Mouse (Mus musculus): ENCODE data around the gene Myoz1. TPM values are rescaled to one million over a fixed set of nuclear protein-coding genes. Genes with fewer than 3 reads are reported as not detected.

Myoz1 gene
- polyA plus RNA-seq, 1 experiment, result not detected

GRCm38 (mm10) chr14:20694884-20695760 lies 38.8 kb upstream of the Myoz1 start, which contains the start of gene Fut11:
TSS of gene Fut11 (plus strand) at chr14:20694968.
- Histone ChIP-seq H3K36me3 (replicated peaks; ENCODE audit: low read length) (peaks cover 65% of the 10 kb centered on the region), H3K9me3 (no peaks in the 10 kb centered on the region), H3K4me3 (replicated peaks) (peak within 1 kb of the TSS; percentile 96), H3K4me1 (peaks cover 90% of the 10 kb centered on the region), H3K27me3 (replicated peaks) (no peaks in the 10 kb centered on the region)
- no peak for TF ChIP-seq FLI1 (IDR thresholded peaks at IDR 0.05; ENCODE audit: low read length)
- no peak for TF ChIP-seq GATA1 (IDR thresholded peaks at IDR 0.05; ENCODE audit: borderline replicate concordance, low read length)

GRCm38 (mm10) chr14:20694185-20694883 lies 38.0 kb upstream of the Myoz1 start:
- Histone ChIP-seq H3K36me3 (replicated peaks; ENCODE audit: low read length) (peaks cover 67% of the 10 kb centered on the region), H3K4me1 (peaks cover 83% of the 10 kb centered on the region), H3K9me3 (no peaks in the 10 kb centered on the region), H3K4me3 (replicated peaks) (peak overlapping the region; percentile 96), H3K27me3 (replicated peaks) (no peaks in the 10 kb centered on the region)
- TF ChIP-seq FLI1 (IDR thresholded peaks at IDR 0.05; ENCODE audit: low read length) (no peak), GATA1 (IDR thresholded peaks at IDR 0.05; ENCODE audit: borderline replicate concordance, low read length) (no peak)

- peak overlapping the region; percentile 96 for H3K4me3 ChIP-seq (replicated peaks)
- peaks cover 78% of the 10 kb centered on the region for H3K4me1 ChIP-seq
- peaks cover 68% of the 10 kb centered on the region for H3K36me3 ChIP-seq (replicated peaks; ENCODE audit: low read length)
- TF ChIP-seq FLI1 (IDR thresholded peaks at IDR 0.05; ENCODE audit: low read length) (no peak), GATA1 (IDR thresholded peaks at IDR 0.05; ENCODE audit: borderline replicate concordance, low read length) (no peak)
- no peaks in the 10 kb centered on the region for H3K27me3 ChIP-seq (replicated peaks)
- no peaks in the 10 kb centered on the region for H3K9me3 ChIP-seq
These were observed 37.3 kb upstream of the Myoz1 start for GRCm38 (mm10) chr14:20693589-20694101.

- Histone ChIP-seq H3K9me3 (no peaks in the 10 kb centered on the region), H3K4me1 (peaks cover 59% of the 10 kb centered on the region), H3K36me3 (replicated peaks; ENCODE audit: low read length) (peaks cover 77% of the 10 kb centered on the region), H3K27me3 (replicated peaks) (no peaks in the 10 kb centered on the region), H3K4me3 (replicated peaks) (peak overlapping the region; percentile 50)
- no peak for TF ChIP-seq FLI1 (IDR thresholded peaks at IDR 0.05; ENCODE audit: low read length)
- TF ChIP-seq GATA1 (IDR thresholded peaks at IDR 0.05; ENCODE audit: borderline replicate concordance, low read length), result no peak
These were observed 35.4 kb upstream of the Myoz1 start for GRCm38 (mm10) chr14:20691772-20692171.

- no peaks in the 10 kb centered on the region for H3K27me3 ChIP-seq (replicated peaks)
- H3K4me1 ChIP-seq, result peaks cover 38% of the 10 kb centered on the region
- peaks cover 99% of the 10 kb centered on the region for H3K36me3 ChIP-seq (replicated peaks; ENCODE audit: low read length)
- no peak overlapping the region for H3K4me3 ChIP-seq (replicated peaks)
- H3K9me3 ChIP-seq, result no peaks in the 10 kb centered on the region
- TF ChIP-seq GATA1 (IDR thresholded peaks at IDR 0.05; ENCODE audit: borderline replicate concordance, low read length), result no peak
- TF ChIP-seq FLI1 (IDR thresholded peaks at IDR 0.05; ENCODE audit: low read length), result no peak
These were observed 32.7 kb upstream of the Myoz1 start for GRCm38 (mm10) chr14:20689009-20689408.

- peaks cover 28% of the 10 kb centered on the region for H3K4me1 ChIP-seq
- peaks cover 100% of the 10 kb centered on the region for H3K36me3 ChIP-seq (replicated peaks; ENCODE audit: low read length)
- H3K27me3 ChIP-seq (replicated peaks), result no peaks in the 10 kb centered on the region
- no peaks in the 10 kb centered on the region for H3K9me3 ChIP-seq
- H3K4me3 ChIP-seq (replicated peaks), result no peak overlapping the region
- TF ChIP-seq FLI1 (IDR thresholded peaks at IDR 0.05; ENCODE audit: low read length), result no peak
- no peak for TF ChIP-seq GATA1 (IDR thresholded peaks at IDR 0.05; ENCODE audit: borderline replicate concordance, low read length)
These were observed 30.2 kb upstream of the Myoz1 start for GRCm38 (mm10) chr14:20686576-20686975.

GRCm38 (mm10) chr14:20682498-20682897 lies 26.2 kb upstream of the Myoz1 start:
- Histone ChIP-seq H3K36me3 (replicated peaks; ENCODE audit: low read length) (peaks cover 100% of the 10 kb centered on the region), H3K4me1 (peaks cover 38% of the 10 kb centered on the region), H3K4me3 (replicated peaks) (no peak overlapping the region), H3K27me3 (replicated peaks) (no peaks in the 10 kb centered on the region), H3K9me3 (no peaks in the 10 kb centered on the region)
- TF ChIP-seq GATA1 (IDR thresholded peaks at IDR 0.05; ENCODE audit: borderline replicate concordance, low read length), result no peak
- TF ChIP-seq FLI1 (IDR thresholded peaks at IDR 0.05; ENCODE audit: low read length), result no peak

GRCm38 (mm10) chr14:20681742-20682141 lies 25.4 kb upstream of the Myoz1 start:
- TF ChIP-seq FLI1 (IDR thresholded peaks at IDR 0.05; ENCODE audit: low read length) (no peak), GATA1 (IDR thresholded peaks at IDR 0.05; ENCODE audit: borderline replicate concordance, low read length) (no peak)
- Histone ChIP-seq H3K36me3 (replicated peaks; ENCODE audit: low read length) (peaks cover 100% of the 10 kb centered on the region), H3K4me3 (replicated peaks) (no peak overlapping the region), H3K4me1 (peaks cover 41% of the 10 kb centered on the region), H3K9me3 (no peaks in the 10 kb centered on the region), H3K27me3 (replicated peaks) (no peaks in the 10 kb centered on the region)

- no peak for TF ChIP-seq FLI1 (IDR thresholded peaks at IDR 0.05; ENCODE audit: low read length)
- no peak for TF ChIP-seq GATA1 (IDR thresholded peaks at IDR 0.05; ENCODE audit: borderline replicate concordance, low read length)
- Histone ChIP-seq H3K27me3 (replicated peaks) (no peaks in the 10 kb centered on the region), H3K4me1 (peaks cover 57% of the 10 kb centered on the region), H3K9me3 (no peaks in the 10 kb centered on the region), H3K4me3 (replicated peaks) (no peak overlapping the region), H3K36me3 (replicated peaks; ENCODE audit: low read length) (peaks cover 75% of the 10 kb centered on the region)
These were observed 21.6 kb upstream of the Myoz1 start for GRCm38 (mm10) chr14:20677906-20678305.

Measured in megakaryocyte, embryonic 14.5 days (primary cell).